Mouse (Mus musculus): ENCODE results near the gene Ank. TPM values are rescaled to one million over a fixed set of nuclear protein-coding genes. Genes with fewer than 3 reads are reported as not detected.
A peak's percentile ranks its signal among the peaks of the same experiment; 100 is the strongest.

The Ank gene
- total RNA-seq, 2 experiments from 2014 or later, result 173 to 186 TPM

GRCm38 (mm10) chr15:27491425-27492070, 25.1 kb downstream of the Ank start:
- intact Hi-C loops (cut with DNase I), result no loop called here
- no peak for DNase-seq (ENCODE audit: low spot score in 2 of 2)

- intact Hi-C loops (cut with DNase I), result no loop called here
- DNase-seq (ENCODE audit: low spot score in 2 of 2), result no peak
Measured at GRCm38 (mm10) chr15:27492156-27492555, 25.7 kb downstream of the Ank start.

- intact Hi-C loops (cut with DNase I), result no loop called here
- DNase-seq (ENCODE audit: low spot score in 2 of 2), result no peak
Measured at GRCm38 (mm10) chr15:27492734-27493133, 26.3 kb downstream of the Ank start.

DNA sequence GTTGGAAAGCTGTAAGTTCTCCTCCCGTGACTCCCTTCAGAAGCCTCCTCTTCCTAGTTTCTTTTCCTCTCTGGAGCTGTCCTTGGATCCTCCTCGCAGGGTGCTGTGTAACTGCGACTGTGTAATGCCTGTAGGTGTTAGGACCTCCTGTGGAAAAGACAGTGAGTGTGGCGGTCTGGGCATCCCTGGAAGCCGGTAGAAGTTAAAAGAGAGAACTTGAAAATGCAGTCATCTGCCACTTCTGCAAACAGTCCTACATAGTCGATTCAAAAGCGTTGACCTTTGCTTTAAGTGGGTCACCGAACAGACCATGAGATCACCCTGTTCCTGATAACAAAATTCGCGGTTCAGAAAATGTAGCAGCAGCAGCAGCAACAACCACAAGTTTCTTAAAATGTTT, 27.0 kb downstream of the Ank start:
- intact Hi-C loops (cut with DNase I), result no loop called here
- DNase-seq (ENCODE audit: low spot score in 2 of 2), result no peak

GRCm38 (mm10) chr15:27495981-27496401, 29.5 kb downstream of the Ank start:
- intact Hi-C loops (cut with DNase I), result no loop called here
- DNase-seq (ENCODE audit: low spot score in 2 of 2), result no peak

GRCm38 (mm10) chr15:27496596-27497299, 30.3 kb downstream of the Ank start:
- intact Hi-C loops (cut with DNase I), result no loop called here
- no peak for DNase-seq (ENCODE audit: low spot score in 2 of 2)

DNA sequence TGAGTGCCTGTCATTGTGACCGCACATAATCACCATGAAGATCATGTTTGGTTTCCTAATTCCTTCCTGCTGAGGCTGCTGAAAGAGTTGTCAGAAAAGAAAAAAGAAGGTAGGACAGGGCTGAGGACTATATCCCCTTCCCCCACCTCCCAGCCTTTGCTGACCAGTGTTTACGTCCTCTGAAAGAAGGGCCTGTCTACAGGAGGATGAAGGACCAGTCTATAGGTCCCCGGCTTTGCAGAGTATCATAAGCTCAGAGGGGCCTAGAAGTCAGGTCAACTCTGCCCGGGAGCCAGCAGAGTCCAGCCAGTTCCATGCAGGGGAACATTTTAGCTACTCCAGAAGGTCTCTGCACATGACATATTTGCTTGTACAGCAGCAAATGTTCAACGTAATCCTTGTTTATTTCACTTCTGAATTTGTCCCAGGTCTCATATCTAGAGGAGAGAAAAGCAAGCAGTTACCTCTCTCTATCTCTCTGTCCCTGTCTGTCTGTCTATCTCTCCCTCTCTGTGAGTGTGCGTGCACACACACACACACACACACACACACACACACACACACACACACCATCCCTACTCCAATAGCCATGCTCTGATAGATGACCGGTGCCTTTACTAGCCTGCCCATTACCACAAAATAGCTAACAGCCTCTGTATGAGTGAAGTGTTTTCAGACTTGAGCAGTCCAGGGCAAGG, 31.0 kb downstream of the Ank start:
- intact Hi-C loops (cut with DNase I), result no loop called here
- no peak for DNase-seq (ENCODE audit: low spot score in 2 of 2)

GRCm38 (mm10) chr15:27498078-27498477, 31.6 kb downstream of the Ank start:
- no peak for DNase-seq (ENCODE audit: low spot score in 2 of 2)
- intact Hi-C loops (cut with DNase I), result no loop called here

GRCm38 (mm10) chr15:27500390-27500789, 33.9 kb downstream of the Ank start:
- DNase-seq (ENCODE audit: low spot score in 2 of 2), result no peak
- intact Hi-C loops (cut with DNase I), result loop anchor here (5.0 kb wide), 1 partner anchor 33 kb away; the partner anchor contains the start of gene Ank

GRCm38 (mm10) chr15:27502338-27502737, 35.9 kb downstream of the Ank start:
- DNase-seq (ENCODE audit: low spot score in 2 of 2), result no peak
- intact Hi-C loops (cut with DNase I), result loop anchor here (5.0 kb wide), 1 partner anchor 35 kb away; the partner anchor contains the start of gene Ank

GRCm38 (mm10) chr15:27503221-27503620, 36.7 kb downstream of the Ank start:
- DNase-seq (ENCODE audit: low spot score in 2 of 2), result peak; percentile 55 to 69

GRCm38 (mm10) chr15:27503801-27504730, 37.6 kb downstream of the Ank start:
- DNase-seq (ENCODE audit: low spot score in 2 of 2), result no peak
- intact Hi-C loops (cut with DNase I), result loop anchor here (5.0 kb wide), 1 partner anchor 37 kb away; the partner anchor contains the start of gene Ank

More at GRCm38 (mm10) chr15:27503221-27503620, 36.7 kb downstream of the Ank start:
- intact Hi-C loops (cut with DNase I), result loop anchor here (5.0 kb wide), 1 partner anchor 36 kb away; the partner anchor contains the start of gene Ank

DNA sequence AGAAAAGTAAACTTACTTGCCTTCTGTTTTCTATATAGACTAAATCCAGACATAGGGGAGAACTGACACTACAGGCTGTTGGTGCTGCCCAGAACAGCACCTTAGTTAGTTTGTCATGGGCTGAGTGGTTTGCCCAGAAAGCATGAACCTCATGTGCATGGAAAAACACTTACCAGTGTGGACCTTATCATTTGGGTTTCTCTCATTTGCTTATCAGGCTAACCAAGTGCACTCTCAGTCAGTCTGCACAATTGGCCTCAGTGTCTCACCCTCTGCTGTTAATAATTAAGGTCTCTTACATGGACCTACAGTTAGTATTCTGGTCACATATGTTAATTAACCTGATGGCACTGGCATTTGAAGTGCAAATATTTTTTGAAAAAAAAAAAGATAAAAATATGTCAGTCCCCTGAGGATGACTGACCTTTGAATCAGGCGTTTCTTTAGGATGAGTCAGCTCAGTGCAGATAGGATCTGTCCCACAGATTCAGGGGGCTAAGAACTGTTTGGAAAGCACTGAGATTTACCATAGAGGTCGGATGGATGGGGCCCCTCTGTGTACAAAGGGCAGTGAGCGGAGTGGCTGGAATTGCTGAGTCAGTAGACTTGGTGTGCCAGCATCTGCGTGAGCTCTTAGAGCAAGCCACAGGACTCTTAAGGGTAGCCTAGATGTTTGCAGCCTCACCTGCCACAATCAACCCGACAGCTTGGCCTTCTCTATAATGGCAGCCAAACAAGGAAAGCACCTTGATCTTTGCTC, 39.8 kb downstream of the Ank start:
- intact Hi-C loops (cut with DNase I), result no loop called here
- DNase-seq (ENCODE audit: low spot score in 2 of 2), result no peak

DNA sequence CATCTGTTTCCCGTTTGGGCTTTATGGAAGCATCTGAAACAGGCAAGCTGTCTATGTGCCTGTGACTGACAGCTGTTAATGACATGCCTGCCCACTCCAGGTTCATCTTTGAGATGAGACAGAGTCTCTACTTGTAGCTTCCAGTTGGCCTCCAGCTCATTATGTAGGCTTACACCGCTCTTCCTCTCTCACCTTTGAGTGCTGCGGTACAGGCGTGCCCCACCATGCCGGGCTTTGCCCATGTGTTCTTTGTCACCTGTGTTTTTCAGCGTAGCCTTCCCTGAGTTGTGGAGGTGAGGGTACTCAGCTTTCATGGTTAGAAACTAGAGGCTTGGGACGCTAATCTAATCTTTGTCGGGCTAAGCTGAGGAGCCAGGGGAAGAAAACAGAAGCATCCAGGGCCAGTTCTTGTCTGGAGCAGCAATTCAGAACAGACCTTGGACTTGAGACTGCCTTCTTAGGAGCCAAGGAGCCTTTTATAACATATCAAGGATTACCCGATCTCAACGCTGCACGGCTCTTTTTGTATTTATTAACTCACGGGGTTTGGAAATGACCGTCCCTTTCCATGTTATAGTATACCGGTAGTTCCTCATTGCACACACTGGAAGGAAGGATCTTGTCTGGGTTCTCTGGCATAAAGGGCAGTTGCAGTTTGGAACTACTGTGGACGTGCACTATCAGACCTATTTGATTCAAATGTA, 40.6 kb downstream of the Ank start:
- no peak for DNase-seq (ENCODE audit: low spot score in 2 of 2)
- intact Hi-C loops (cut with DNase I), result no loop called here

DNA sequence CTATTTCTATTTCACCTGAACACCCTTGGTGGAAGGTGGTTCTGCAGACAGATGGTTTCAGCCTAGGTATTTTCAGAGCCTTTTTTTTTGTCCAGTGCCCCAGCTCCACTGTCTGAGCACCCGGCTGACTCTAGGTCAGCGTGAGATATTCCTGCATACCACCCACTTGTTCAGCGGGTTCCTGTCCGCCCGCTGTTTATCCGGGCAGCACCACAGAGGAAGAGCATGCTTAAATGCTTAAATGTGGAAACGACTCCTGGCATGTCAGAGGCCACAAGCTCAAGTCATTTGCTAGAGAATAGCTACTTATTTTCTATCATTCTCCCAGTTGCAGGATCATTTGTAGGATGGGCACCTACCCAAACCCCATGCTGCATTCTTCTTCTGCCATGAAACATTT, 41.7 kb downstream of the Ank start:
- no peak for DNase-seq (ENCODE audit: low spot score in 2 of 2)
- intact Hi-C loops (cut with DNase I), result no loop called here

DNA sequence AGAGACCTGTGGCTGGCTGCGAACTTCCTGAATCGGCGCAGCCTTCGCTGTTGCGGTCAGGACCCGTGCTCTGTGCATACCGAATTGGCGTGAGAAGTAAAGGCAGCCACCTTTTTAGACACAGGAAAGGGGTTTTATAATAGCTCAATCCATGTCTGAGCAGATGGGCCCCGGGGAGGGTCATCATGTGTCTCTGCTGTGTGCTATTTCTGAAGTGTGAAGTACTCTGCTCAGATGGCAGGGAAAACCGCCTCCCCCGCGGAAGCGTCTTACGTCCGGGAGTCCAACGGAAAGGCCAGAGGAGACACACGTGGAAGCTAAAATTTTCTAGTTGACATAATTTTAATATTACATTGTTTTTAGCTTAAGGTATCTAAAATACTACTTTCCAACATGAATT, 42.5 kb downstream of the Ank start:
- DNase-seq (ENCODE audit: low spot score in 2 of 2), result peak; percentile 60 to 65
- intact Hi-C loops (cut with DNase I), result no loop called here

DNA sequence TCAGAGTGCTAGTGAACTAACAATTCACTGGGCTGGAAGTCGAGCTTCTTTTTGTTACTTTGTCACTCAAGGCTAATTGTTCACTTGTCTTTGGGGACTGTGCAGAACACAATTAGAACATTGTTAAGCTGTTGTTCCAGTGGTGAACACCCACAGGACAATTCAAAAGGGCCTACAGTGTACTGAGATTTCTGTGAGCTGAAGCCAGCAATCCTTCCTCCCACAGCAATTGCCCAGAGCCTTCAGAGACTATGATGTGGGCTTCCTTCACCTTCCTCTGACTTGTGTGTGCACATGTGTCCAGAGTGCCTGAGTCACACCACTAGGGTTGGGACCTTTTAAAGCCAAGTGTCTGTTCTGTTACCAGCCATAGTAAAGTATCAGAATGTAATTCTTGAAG, 50.5 kb downstream of the Ank start:
- intact Hi-C loops (cut with DNase I), result no loop called here
- no peak for DNase-seq (ENCODE audit: low spot score in 2 of 2)

DNA sequence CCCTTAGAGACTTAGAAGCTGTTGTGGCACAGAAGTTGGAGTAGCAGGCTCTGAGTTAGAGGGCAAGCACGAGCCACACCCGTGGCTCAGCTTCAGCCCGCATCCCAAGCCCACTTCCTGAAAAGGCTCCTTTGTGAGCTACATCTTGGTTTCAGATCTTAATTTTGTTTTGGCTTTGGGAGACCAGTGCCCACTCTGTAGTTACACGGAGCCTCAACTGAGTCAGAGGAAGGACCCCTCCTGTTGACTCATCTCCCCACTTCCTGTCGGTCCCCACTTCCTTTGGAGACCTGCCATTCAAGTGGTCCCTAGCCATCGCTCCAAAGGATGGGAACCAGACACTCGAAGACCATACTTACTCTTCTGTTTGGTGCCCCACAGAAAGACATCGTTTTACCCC, 51.5 kb downstream of the Ank start:
- intact Hi-C loops (cut with DNase I), result no loop called here
- DNase-seq (ENCODE audit: low spot score in 2 of 2), result no peak

Data from left cerebral cortex, postnatal 36 days (tissue).